Mouse (Mus musculus): ENCODE measurements around the gene Akap7.

- TF ChIP-seq CTCF (IDR thresholded peaks at IDR 0.05; ENCODE audit: borderline replicate concordance, insufficient read depth, low read depth, low read length) (no peak), POLR2A (IDR thresholded peaks at IDR 0.05; ENCODE audit: borderline replicate concordance, insufficient read depth, low read length) (no peak)
These were observed 49.5 kb downstream of the Akap7 start for GRCm38 (mm10) chr10:25258171-25258570.
